Mouse (Mus musculus): ENCODE data around the gene Olfr1484.
"Not testable (repeated sequence)": the region's sequence is repeated elsewhere in the genome, so short reads cannot be mapped to it uniquely, and the experiment has no call there.

Olfr1484 gene

GRCm38 (mm10) chr19:13583211-13583610, at the start of gene Olfr1484:
Gene Olfr1484, plus strand, starts transcription at chr19:13583511.
- DNase-seq (ENCODE audit: low spot score in 2 of 2): no peak

DNA sequence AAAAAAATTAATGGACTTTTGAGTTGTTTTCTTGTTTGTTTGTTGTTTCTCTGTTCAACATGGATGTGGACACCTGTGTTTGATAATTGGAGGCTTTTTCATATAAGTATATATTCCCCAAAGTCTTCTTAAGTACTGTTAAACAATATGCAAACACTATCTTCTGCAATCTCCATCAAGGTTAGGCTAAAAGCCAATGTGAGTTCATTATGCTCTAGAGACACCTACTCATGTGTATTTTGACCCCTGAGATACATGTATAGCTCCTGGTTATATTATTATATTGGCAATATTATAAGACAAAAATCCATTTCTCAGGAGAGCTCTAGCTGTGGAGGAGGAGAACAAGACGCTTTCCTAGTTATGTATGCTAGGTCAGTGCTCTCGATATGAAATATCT, 33.8 kb downstream of the Olfr1484 start, which contains the start of gene Olfr1487:
Gene Olfr1487, plus strand, starts transcription at position 301 of the 400 bp plus-strand sequence.
- not testable (repeated sequence) for DNase-seq (ENCODE audit: low spot score in 2 of 2)

- DNase-seq (ENCODE audit: low spot score in 2 of 2): no peak
These were observed 48.0 kb downstream of the Olfr1484 start, which contains the start of gene Olfr1489 for GRCm38 (mm10) chr19:13631321-13631720. Gene Olfr1489, plus strand, starts transcription at chr19:13631621.

All from right cerebral cortex, postnatal 36 days (tissue).